Mouse (Mus musculus) E14TG2a.4 (cell line): ENCODE measurements around the gene Ldlrap1.

Source experiments
- CTCF ChIP-seq: conservative IDR thresholded peaks from 2 replicates; pipeline ENCODE4 v1.5.1; 2014; ENCODE audit warnings: low read length
- NANOG ChIP-seq: IDR thresholded peaks from 2 replicates; pipeline ENCODE4 v1.6.1; 2014; ENCODE audit warnings: borderline replicate concordance, low read length, mixed read lengths
- POU5F1 ChIP-seq: IDR thresholded peaks from 2 replicates; pipeline ENCODE4 v1.6.1; 2014; ENCODE audit warnings: low read length, borderline replicate concordance

DNA sequence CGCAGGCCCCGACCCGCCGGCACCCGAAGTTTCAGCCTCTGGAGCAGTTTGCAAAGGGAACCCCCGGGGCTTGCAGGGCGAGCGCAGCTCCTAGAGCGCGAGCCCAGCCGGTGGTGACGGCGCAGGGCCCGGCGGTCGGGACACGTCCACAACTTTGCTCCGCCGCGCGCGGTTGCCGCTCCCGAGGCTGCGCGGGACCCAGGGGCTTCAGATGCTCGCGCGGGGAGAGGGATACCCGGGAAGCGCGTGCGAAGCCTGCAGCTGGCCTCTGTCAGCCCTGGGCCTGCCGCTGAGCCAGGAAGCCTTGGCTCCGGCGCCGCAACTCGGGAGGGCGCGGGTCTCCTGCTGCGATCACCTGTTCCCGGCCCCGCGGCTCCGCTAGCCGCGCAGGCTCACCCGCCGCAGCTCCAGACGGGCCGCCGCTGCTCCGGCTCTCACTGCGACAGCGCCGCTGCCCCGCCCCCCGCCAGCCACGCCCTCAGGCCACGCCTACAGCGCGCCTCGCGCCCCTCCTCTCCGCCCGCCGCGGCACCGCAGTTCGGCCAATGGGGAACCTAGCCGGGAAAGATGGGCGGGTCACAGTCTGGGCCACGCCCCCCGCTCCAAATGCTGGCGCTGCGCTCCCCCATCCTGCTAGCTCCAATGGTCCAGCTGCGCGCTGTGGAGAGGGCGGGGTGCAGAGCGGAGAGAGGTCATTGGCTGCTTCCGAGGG, 63.8 kb downstream of the Ldlrap1 start, which contains the start of gene Man1c1:
- TF ChIP-seq CTCF = no peak
- TF ChIP-seq POU5F1 = no peak
- no peak for TF ChIP-seq NANOG
